Mouse (Mus musculus) heart, postnatal 0 days (tissue): ENCODE measurements at regions not wholly inside any gene's neighbourhood (a gene's known extent, or its start where the extent isn't known, plus 50 kb on each side); places are given as distances from the start of the nearest gene placed in this dataset.

Experiments used
- CTCF ChIP-seq: IDR thresholded peaks from 2 replicates; pipeline ENCODE4 v1.5.1; 2016; ENCODE audit warnings: antibody characterized with exemption, control low read depth, low read depth
- EP300 ChIP-seq: IDR thresholded peaks from 2 replicates; pipeline ENCODE4 v1.6.1; 2016; ENCODE audit warnings: antibody characterized with exemption, low read depth

GRCm38 (mm10) chr6:59524940-59525265 lies 98.8 kb upstream of the Gprin3 start:
- TF ChIP-seq CTCF (no peak), EP300 (no peak)
